Mouse (Mus musculus) cerebellum, postnatal 25 days (tissue): ENCODE measurements at regions not wholly inside any gene's neighbourhood (a gene's known extent, or its start where the extent isn't known, plus 50 kb on each side); places are given as distances from the start of the nearest gene placed in this dataset.
A peak's percentile ranks its signal among the peaks of the same experiment; 100 is the strongest.

ENCODE experiments used
- DNase-seq, 2 experiments: peaks; one replicate each; pipeline ENCODE4 v3.0.0; 2021; ENCODE audit warnings: mixed read lengths in 2 of 2

DNA sequence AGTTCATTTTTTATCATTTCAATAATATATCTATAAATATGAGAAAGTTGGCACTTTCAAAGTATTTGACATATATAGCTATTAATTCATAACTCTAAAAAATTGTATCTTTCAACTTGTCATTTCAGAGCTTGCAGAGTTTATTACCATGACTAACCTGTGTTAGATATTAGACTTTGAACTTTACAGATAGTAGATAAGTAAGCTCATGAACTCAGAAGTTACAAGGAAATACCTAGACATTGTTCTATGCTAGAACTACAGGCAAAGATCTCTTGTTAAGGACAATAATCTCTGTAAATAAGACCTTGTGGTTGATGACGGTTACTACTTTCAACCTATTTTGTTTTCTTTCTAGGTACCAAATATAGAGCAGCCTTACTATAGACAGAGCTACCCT, 117.0 kb upstream of the Zeb2 start:
- no peak for DNase-seq

DNA sequence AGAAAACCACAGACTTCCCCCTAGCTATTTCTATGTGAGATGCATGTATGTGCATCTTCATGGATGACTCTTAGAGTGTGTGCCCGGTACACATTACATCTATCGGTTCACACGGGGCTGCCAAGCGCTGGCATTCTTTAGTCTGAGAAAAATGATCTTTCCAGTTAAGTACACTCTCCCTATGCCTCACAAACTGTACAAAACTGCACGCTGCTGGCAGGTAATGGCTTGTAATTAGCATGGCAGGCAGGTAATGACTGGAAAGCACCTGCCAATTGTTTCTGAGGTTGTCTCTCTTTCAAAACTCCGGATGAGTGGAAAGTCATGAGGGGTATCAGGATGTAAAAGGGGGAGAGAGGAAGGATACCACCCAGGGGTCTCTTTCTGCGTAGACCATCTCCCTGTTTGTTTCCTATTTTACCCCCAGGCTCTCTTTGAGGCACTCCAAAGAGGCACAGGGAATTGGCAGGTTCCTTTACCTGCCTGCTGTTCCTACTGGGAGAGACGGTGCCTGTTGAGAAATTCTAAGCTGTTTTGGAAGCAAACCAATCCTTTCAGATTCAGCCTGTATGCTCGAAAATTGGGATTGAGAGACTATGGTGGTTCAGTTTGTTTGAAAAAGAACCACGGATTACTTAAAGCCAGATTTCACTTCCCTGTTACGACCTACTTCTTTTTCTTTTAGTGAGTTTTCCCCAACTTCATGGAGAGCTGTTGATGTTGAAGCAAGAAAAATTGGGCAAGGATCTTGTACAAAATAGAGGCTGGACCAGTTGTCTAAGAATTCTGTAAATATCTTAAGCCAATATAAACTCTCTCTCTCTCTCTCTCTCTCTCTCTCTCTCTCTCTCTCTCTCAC, 113.4 kb upstream of the Zeb2 start:
- no peak for DNase-seq

DNA sequence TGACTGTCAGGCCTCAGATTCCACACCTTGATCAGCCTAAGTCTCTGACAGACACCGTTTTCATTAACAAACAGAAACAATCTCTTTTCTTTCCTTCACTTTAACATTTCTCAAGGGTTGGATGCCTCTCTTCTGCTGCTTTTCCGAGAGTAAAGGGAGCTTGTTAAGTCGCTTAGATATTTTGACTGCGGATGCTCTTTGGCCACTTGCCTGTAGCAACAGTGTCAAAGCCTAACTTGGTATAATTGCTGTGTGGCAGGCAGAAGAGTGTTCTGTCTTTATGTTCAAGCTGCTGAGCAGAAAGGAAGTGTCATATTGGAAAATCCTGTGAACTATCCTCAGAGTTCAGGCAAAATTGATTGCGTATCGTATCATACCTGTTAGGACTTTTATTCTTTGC, 112.3 kb upstream of the Zeb2 start:
- no peak for DNase-seq

DNA sequence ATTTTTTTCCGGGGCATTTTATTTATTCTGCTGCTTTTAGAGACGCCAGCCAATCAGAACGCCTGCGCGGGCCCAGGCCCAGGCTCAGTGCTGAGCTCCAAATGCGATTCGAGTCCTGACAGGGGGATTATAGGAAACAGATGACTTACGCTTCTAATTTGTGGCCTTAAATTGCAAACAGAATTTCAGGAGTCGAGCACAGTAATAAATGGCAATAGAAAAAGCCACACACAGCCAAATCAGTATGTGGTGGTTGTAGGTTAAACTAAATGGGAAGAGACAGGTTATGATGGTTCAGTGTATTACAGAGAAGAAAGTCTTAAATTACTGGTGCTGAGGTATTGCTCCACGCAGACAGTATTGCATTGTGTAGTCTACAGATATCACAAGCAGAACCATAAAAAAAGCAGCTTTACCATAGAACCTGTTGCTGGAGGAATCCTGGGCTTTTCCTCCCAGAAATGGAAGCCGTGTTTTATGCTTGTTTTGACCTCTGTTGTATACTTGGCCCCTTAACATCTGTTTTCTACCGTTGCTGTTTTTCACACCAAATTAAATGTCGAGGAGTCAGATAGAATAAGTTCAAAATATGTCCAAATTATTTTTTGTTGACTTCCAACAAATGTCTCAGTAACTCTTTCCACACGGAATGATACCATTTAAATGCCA, 110.2 kb upstream of the Zeb2 start:
- no peak for DNase-seq

DNA sequence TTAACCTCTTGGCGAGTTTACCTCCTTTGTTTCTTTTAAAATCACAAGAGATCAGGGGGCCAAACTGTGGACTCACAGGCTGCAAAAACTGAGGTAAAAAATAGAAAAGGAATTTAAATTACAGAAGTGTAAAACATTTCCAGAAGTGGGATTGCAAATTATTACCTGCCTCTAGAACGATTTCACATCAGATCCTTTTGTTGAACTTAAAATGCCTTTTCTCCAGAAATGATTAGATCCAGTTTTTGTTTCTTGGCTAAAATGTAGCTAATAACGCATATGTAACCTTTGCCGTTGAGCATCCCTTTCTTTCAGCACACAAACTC, 108.8 kb upstream of the Zeb2 start:
- no peak for DNase-seq

DNA sequence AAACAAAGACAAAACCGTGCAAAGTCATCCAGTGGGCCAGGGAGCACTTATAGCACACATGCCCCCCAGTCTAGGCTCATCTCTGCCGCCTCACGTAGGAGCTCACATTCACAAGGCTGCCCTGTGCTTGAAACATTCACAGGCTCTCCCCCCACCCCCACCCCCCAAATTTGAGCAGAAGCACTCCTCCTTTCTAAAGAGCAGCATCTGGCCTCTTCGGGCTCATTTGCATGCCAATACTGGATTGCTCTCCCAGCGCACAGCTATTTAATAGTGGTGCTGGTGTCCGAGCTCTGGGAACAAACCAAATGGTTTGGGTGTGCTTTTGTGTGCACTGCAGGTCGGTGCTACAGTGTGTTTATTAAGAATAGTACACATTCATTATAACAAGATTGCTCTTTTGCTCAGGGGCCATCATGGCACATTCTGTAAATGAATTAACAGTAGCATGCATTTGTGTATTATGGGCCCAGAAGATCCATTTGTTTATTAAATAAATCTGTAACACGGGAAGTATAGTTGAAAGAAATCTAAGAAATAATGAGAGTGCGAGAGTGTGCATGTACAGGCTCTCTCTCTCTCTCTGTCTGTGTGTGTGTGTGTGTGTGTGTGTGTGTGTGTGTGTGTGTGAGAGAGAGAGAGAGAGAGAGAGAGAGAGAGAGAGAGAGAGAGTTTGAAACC, 108.3 kb upstream of the Zeb2 start:
- no peak for DNase-seq

DNA sequence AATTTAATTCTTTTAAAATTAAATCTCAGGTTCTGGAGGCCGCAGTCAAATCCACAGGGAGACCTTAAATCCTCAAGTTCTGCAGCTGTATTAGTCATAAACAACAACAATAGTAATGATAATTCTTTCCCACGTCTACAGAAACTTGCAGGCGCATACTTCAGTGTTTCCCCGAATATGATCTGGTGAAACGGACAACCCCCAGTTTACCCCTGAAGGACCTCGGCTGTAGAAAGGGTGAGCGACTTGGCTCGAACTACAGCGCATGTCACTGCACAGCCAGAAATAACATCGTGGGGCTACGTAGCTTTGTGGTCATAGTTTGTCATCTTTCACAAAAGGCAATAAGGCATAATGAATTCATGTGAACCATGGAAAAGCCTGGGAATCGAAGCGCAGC, 105.0 kb upstream of the Zeb2 start:
- no peak for DNase-seq

DNA sequence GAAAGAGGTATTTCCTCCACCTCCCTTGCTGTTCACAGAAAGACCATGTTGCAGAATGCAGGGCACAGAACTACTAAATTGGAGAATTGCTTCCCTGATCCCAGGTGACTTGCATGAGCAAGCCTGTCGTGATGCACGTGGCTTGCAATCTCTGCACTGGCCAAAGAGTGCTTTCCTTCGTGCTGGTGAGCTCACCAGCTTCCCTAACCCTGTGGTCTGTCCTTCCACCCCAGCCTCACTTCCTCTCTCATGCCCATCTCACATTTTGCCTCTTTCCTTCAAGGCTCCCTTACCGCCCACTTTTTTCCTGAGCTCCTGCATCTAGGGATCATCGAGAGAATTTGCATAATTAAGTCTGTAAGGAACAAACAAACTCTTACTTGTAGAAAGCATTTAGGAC, 102.7 kb upstream of the Zeb2 start:
- no peak for DNase-seq

DNA sequence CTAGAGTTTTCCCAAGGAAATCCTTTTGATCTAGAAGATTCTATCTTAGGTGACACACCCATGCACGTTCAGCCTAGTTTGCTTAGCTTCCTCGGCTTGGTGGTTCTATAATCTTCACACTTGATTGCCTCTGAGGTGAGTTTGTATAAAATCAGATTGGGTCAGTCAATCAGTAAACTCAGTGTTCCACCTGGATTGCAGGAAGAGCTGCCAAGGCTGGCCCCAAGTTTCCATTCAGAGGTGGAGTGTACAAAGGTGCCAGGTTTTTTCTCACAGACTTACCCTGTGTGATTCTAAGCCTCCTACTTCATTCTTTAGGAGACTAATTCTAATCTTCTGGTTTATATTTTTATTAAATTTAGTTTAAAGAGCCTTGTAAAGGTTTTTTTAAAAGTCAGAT, 95.6 kb upstream of the Zeb2 start:
- no peak for DNase-seq

DNA sequence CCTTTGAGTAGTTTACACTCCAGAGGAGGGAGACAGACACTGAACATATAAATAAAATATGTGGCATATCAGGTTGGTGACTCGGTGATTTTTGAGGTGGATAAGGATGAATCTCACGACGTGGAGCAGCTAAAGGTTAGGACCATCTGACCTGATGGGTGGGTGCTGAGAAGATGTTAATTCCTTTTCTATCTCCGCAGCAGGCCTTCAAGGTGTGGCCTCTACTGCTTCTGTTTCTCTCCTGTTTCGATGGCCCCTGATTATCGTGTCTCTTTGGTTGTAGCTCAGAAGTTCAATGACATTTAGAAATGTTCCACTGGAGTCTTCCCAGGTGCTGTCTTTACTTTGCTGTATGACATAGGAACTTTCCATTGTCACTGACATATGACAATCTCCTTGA, 91.3 kb upstream of the Zeb2 start:
- DNase-seq = no peak

DNA sequence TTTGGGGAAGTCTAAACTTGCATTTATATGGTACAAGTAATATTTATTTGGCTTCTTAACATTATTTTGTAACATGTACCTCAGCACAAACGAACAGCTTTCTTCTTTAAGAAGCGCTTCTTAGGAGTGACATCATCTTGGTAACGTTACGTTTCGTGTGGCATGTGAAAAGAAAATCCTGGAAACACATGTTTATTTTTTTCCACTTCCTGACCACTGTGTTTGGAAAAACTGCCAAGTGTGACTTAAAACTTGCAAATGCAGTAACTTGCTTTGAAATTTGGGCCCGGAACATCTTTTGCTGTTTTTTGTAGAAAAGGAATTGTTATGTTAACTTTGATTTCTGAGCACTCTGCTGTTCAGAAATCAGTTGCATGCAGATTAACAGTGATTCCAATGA, 88.6 kb upstream of the Zeb2 start:
- DNase-seq = no peak

DNA sequence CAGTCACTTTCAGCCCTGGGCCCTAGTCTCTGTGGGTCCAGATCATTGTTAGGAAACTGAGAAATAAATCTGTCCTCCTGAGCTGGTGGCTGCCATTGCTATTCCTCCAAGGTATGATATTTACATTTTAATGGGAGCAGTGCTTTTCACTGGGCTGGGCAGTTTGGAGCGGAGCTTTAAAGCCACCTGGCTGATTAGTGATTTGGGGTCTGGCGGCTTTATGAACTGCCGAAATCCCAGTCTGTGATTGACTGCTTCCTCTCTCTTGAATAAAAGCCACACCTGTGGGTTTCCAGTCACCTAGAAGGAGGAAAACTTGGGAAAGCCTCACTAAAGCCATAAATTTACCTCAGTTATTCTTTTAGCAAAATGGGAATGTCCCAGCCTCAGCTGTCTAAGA, 88.0 kb upstream of the Zeb2 start:
- DNase-seq = no peak

DNA sequence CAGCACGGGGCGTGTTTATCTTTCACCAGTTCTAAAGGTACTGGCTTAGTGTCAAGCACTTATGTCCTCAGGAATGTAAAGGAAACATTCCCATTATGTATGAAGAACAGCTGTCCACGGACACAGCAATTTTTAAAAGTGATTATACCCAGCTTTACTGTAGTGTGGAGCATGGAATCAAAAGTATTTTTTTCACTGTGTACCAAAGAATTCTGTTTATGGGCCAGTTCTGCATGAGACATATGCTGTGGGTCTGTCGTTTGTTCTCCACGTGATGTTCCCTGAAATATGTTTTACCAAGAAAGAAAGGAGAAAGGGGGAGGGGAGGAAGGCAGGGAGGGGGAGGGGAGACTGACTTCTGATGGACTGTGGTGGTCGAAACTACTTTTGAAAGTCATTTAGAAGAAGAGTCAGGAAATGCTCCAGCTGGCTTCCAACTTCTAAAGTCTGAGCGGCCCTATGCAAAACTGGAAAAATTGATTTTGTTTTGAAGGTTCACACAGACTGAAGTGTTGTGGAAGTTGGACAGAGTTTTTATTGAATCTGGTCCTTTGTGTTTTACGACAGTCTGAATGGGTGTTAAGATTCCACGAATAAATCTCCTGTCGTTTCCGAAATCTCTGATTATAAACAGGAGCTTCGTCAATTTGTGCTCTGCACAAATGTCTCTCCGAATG, 80.9 kb upstream of the Zeb2 start:
- no peak for DNase-seq

DNA sequence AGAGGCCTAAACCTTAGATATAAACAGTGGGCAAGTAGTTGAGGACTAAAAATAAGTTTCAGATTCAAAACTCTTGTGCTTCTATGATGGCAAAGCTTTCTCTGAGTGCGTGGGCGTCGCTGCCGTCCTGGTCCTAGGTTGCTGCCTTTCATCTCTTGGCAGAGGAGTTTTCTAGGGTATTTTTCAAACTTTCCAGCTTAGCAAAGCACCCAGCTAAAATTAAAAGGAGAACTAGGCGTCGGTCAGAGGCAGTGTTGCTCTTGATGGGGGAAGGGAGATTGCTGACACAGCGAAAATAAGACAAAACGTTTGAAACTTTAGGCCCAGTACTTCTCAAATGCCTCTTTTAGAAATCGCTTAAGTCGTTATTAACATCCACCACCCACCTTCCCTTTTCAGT, 80.1 kb upstream of the Zeb2 start:
- DNase-seq = no peak

DNA sequence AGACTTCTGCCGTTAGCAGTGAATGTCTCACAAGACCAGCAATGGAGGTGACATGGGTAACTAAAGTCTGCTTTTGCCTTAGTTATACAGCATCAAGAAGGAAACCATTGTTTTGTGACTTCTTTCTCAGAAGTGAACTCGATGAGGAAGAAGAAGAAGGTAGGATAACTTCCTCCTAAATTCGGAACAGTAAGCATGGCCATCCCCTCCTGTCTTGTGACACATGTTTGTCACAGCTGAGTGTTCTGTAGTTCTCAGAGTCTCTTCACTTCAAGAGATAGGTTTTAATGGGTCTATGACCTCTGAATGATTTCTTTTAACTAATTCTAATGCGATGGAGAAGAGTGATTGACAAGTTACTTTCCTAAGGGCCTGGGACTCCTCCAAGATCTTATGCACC, 79.3 kb upstream of the Zeb2 start:
- DNase-seq = no peak

DNA sequence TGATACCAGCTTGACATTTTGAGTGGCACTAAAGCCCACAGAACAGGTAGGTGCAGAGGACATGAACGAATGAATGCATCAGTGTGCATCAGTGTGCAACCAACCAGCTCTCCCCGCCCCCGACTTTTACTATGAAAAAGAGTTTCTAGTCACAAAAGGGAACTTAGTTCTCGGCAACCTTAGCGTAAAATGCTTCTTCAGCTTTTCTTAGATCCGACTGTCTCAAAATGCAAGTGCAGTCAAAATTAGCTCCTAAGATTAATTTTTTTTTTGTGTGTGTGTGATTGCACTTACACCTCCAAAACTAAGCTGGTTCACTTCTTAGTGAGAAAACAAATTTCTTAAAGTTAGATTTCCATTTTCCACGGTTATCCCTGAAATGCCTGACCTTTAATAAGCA, 77.1 kb upstream of the Zeb2 start:
- DNase-seq = no peak

DNA sequence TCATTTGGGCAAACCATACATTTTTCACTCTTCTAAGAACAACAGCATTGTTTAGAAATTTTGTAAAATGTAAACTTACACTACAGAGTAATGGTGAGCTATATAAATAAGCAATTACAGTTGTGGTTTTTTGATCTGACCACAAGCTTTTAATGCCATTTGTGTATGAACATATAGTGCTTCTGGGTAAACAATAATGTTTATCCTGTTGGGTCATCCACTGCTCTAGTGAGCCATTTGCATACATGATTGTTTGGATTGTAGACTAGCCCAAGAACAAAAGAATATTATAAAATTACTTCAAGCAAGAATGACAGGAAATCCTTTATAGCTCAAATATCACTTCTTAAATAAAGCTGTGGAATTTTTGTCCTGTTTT, 68.4 kb upstream of the Zeb2 start:
- no peak for DNase-seq

DNA sequence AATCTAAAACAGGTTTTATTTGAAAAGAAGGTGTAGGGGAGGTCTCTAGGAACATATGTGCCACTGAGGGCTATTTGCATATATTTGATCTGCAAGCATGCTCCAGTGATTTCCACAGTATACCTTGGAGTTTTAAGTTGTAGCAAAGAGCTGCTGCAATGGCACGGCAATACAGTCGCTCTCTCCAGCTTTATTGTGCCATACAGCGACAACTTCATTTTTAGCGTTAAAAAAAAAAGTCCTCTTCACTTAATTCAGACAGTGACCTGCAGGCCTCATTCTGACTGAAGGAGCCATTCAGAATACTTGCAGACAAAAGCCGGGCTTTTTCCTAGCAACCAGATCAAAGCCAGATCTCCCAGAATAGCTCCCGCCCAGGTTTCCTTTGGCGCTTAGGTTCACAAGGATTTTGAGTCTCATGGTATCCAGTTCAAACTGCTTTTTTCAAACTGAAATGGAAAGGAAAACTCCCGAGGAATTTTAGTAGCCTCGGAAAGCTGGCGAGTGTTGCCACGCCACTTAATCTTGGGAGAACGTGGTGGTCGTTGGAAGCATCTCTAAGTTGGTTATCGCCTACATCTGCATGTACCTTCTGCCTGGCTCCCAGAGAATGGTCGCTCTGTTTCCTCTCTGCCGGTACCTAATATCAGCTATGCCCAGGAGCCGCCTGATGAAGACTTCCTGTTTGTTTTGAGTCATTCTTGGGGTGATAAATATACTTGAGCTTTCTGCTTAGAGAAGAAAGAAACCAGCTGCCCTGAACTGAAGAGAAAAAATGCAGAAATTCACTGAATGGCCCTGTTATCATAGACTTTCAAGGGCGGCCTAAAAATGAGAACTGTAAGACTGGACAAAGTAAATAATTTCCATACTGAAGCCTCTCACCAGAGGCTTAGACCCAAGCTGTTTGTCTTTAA, 67.8 kb upstream of the Zeb2 start:
- no peak for DNase-seq

DNA sequence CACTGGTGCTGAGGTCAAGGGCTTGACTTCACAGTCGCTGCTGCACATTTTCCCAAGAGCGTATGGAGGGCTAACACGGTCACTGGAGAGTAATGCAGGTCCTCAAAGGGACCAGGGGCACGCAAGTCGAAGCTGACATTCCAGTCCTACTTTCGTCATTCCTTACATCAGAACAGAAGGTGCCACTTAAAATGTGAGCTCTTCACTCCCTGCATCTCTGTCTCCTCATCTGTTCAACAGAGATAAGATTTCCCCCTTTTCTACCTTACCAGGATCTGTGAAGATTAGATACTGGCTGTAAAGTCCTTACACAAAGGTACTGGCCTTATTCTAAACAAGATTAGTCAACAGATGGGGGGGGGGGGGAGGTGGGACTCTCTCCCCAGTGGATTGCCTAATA, 67.0 kb upstream of the Zeb2 start:
- DNase-seq = no peak

DNA sequence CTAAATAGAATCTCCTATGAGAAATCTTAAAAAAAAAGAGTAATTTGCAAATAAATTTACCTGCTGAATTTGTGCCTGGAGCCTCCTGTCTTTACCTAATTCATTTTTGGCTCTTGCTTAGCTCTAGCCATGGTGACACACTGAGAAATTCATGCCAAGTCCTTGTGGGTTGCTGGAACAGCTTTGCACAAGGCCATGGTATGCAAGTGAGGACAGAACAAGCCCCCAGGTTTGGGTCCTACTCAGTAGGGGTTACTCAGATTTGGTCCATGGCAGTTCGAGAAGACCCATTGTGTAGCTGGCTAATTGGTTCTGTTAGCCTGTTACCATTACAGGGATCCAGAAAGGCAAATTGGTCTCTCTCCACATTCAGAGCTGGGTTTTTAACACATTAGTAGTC, 65.7 kb upstream of the Zeb2 start:
- peak; percentile 11 to 14 for DNase-seq

DNA sequence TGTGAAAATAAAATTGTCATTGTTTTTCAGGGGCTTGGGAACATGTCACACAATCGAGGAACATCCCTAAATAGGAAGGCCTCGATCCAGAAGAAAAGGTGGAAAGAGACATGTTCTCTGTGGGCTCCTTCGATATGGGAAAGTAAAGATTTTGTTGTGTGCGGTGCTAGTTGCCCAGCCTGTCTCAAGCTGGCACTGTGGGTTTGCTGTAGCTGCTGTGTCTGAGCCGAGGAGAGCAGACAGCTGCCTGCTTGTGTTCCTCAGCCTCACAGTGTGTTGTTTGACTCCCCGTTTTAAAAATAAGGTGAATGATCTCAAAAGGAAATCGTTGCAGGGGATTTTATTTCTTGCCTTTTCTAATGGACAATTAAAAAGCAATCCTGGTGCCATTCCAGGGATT, 64.4 kb upstream of the Zeb2 start:
- DNase-seq = peak in 1 of 2 experiments; percentile 20

DNA sequence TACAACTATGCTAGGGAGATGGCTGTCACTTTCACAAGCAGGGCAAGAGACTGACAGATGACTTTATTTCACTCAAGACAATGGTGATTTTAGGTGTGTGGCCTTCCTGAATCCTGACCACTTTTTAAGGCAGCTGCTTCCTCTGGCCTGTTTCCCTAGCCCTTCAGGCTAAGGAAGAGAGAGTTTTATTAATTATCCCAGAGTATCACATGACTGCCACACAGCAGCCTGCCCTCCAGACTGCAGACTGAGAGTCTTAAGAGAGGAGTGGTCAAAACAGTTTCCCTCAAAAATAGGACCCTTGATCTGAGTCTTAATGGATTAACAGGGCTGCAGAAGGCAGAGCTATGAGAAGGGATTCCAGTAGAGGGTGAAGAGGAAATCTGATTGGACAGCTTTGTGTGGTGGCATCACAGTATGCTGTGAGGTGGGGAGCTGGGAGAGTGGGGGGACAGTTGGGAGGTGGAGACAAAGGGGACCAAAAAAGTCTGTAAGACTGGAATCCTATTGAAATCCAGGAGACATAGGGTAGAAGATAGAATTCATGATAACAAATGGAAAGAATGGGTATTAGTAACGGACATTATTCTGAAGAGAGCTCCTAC, 61.8 kb upstream of the Zeb2 start:
- DNase-seq = no peak
